Mouse (Mus musculus): ENCODE data around the gene Clcn3.
"Not testable (repeated sequence)": the region's sequence is repeated elsewhere in the genome, so short reads cannot be mapped to it uniquely, and the experiment has no call there.

Clcn3 gene

GRCm38 (mm10) chr8:60982701-60983687, at the start of gene Clcn3:
Gene Clcn3 (minus strand): TSS chr8:60983300.
- peak; percentile 98 to 99 for DNase-seq (ENCODE audit: inconsistent age in 2 of 2, low spot score in 1 of 2)

- DNase-seq (ENCODE audit: inconsistent age in 2 of 2, low spot score in 1 of 2): peak in 1 of 2 experiments; percentile 42
These were observed 13.4 kb upstream of the Clcn3 start for GRCm38 (mm10) chr8:60996468-60996867.

GRCm38 (mm10) chr8:60993639-60993986, 10.5 kb upstream of the Clcn3 start:
- no peak for DNase-seq (ENCODE audit: inconsistent age in 2 of 2, low spot score in 1 of 2)

GRCm38 (mm10) chr8:60992910-60993638, 10.0 kb upstream of the Clcn3 start, which contains the start of gene Nek1:
Gene Nek1 (plus strand): TSS chr8:60993195.
- DNase-seq (ENCODE audit: inconsistent age in 2 of 2, low spot score in 1 of 2): peak; percentile 98 to 99

- peak in 1 of 2 experiments; percentile 97 for DNase-seq (ENCODE audit: inconsistent age in 2 of 2, low spot score in 1 of 2)
These were observed 9.4 kb upstream of the Clcn3 start for GRCm38 (mm10) chr8:60992561-60992909.

GRCm38 (mm10) chr8:60984260-60985010, 1.3 kb upstream of the Clcn3 start:
- DNase-seq (ENCODE audit: inconsistent age in 2 of 2, low spot score in 1 of 2): not testable (repeated sequence)

GRCm38 (mm10) chr8:60983688-60984079, 584 bp upstream of the Clcn3 start:
- DNase-seq (ENCODE audit: inconsistent age in 2 of 2, low spot score in 1 of 2): peak; percentile 66 to 89

GRCm38 (mm10) chr8:60981388-60981787, 1.7 kb downstream of the Clcn3 start:
- no peak for DNase-seq (ENCODE audit: inconsistent age in 2 of 2, low spot score in 1 of 2)

- DNase-seq (ENCODE audit: inconsistent age in 2 of 2, low spot score in 1 of 2): no peak
These were observed 4.6 kb downstream of the Clcn3 start for GRCm38 (mm10) chr8:60978496-60978895.

- no peak for DNase-seq (ENCODE audit: inconsistent age in 2 of 2, low spot score in 1 of 2)
These were observed 6.3 kb downstream of the Clcn3 start for GRCm38 (mm10) chr8:60976818-60977217.

- DNase-seq (ENCODE audit: inconsistent age in 2 of 2, low spot score in 1 of 2): no peak
These were observed 8.3 kb downstream of the Clcn3 start for GRCm38 (mm10) chr8:60974837-60975236.

- no peak for DNase-seq (ENCODE audit: inconsistent age in 2 of 2, low spot score in 1 of 2)
These were observed 9.7 kb downstream of the Clcn3 start for GRCm38 (mm10) chr8:60973448-60973847.

GRCm38 (mm10) chr8:60971808-60972207, 11.3 kb downstream of the Clcn3 start:
- DNase-seq (ENCODE audit: inconsistent age in 2 of 2, low spot score in 1 of 2): peak in 1 of 2 experiments; percentile 64

GRCm38 (mm10) chr8:60969091-60969490, 14.0 kb downstream of the Clcn3 start:
- DNase-seq (ENCODE audit: inconsistent age in 2 of 2, low spot score in 1 of 2): no peak

GRCm38 (mm10) chr8:60965741-60966140, 17.4 kb downstream of the Clcn3 start:
- no peak for DNase-seq (ENCODE audit: inconsistent age in 2 of 2, low spot score in 1 of 2)

- no peak for DNase-seq (ENCODE audit: inconsistent age in 2 of 2, low spot score in 1 of 2)
These were observed 17.8 kb downstream of the Clcn3 start for GRCm38 (mm10) chr8:60965306-60965705.

- DNase-seq (ENCODE audit: inconsistent age in 2 of 2, low spot score in 1 of 2): no peak
These were observed 18.6 kb downstream of the Clcn3 start for GRCm38 (mm10) chr8:60964518-60964917.

GRCm38 (mm10) chr8:60963931-60964330, 19.2 kb downstream of the Clcn3 start:
- no peak for DNase-seq (ENCODE audit: inconsistent age in 2 of 2, low spot score in 1 of 2)

GRCm38 (mm10) chr8:60962763-60963162, 20.3 kb downstream of the Clcn3 start:
- no peak for DNase-seq (ENCODE audit: inconsistent age in 2 of 2, low spot score in 1 of 2)

GRCm38 (mm10) chr8:60956847-60957246, 26.3 kb downstream of the Clcn3 start:
- no peak for DNase-seq (ENCODE audit: inconsistent age in 2 of 2, low spot score in 1 of 2)
